Mouse (Mus musculus): ENCODE results near the gene Ptger2. TPM values are rescaled to one million over a fixed set of nuclear protein-coding genes. Genes with fewer than 3 reads are reported as not detected.
"Not testable (repeated sequence)": the region's sequence is repeated elsewhere in the genome, so short reads cannot be mapped to it uniquely, and the experiment has no call there.

Ptger2 gene
- 1.7 and 1.8 TPM in 2 replicates for polyA plus RNA-seq (2015; fragmentation: Nextera tagmentation; extraction: Ambion mirVana)

DNA sequence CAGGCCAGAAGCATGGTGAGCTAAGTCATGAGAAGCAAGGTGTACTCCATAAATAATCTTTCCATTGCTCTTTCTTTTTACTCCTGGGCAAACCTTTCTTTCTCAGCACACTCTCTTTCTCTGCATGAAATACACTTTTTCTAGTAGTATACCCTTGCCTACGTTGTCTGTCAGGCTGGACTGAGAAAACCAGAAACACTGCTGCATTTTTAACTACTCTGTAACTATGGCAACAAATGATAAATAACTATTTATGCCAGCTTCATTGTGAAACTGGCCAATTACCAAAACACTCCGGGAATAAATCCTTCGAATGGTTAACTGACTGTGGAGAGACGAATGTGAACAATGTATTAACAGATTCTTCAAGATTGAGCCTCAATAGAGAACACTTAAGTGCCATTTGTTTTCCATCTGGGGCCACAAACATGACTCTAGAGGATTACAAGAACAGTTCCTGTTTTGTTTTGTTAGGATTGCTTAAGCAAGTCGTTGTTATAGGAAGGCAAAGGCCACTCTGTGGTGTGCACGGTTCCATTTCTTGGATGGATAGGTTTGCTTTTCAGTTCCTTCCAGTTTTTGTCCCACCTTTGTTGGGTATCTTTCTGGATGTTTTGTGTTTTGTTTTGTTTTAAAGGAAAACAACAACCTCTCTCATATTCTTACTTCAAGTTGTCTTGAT lies at the start of gene Ptger2:
TSS of gene Ptger2 (plus strand) at position 522 of the 682 bp plus-strand sequence.
- 60% methylated on average over 6 of the region's 6 CpGs for WGBS

DNA sequence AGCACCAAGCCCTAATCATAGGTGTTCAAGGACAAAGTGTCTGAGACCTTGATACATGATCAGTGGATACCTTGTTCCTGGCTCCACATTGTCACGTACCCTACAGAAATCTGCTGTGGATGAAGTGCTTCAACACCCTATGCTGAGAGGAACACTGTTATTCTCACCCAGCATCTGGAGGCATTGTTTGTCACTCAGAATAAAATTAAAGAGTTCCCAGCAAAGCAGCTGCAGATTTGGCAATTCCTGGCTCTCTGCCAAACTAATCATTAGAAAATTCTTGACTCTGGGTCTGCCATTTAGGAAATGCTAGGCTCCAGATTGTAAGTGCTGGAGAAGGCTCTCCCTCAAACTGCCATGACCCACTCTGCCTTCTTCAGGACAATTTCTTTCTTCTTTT lies 27.2 kb upstream of the Ptger2 start:
- Histone ChIP-seq H3K9ac (no peak overlapping the region), H3K4me2 (no peak overlapping the region), H3K9me3 (no peaks in the 10 kb centered on the region), H3K4me1 (no peaks in the 10 kb centered on the region), H3K27ac (no peak overlapping the region), H3K27me3 (no peaks in the 10 kb centered on the region), H3K36me3 (no peaks in the 10 kb centered on the region), H3K4me3 (no peak overlapping the region)
- WGBS: 75% methylated on average over 1 of the region's 1 CpGs
- ATAC-seq (ENCODE audit: insufficient number of reproducible peaks, insufficient read depth, low FRiP score, low TSS enrichment, low read depth): no peak

More for the DNA sequence above, at the start of gene Ptger2:
- H3K9ac ChIP-seq: peak within 1 kb of the TSS; percentile 66
- H3K27me3 ChIP-seq: peaks cover 23% of the 10 kb centered on the region
- peak within 1 kb of the TSS; percentile 51 for H3K4me3 ChIP-seq
- not testable (repeated sequence) for H3K36me3 ChIP-seq; H3K27ac ChIP-seq; H3K9me3 ChIP-seq; ATAC-seq (ENCODE audit: insufficient number of reproducible peaks, insufficient read depth, low FRiP score, low TSS enrichment, low read depth)
- H3K4me2 ChIP-seq: peak within 1 kb of the TSS; percentile 85
- peaks cover 20% of the 10 kb centered on the region for H3K4me1 ChIP-seq

DNA sequence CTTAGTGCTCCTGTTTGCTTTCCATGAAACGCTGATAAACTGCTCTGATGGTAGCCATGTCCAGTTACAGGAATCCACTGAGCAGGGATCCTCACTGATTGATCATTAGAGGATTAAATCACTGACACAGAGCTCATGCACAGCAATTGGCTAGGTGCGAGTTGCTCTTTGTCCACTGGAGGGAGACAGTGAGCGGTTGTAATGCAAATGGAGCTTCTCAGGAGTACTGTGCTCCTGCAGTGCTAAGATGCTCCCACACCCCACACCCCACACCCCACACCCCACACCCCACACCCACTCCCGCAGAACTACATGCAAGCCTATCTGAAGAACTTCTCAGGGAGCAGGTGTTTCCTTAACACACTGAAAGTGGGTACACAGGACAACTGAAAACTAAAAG lies 10.7 kb upstream of the Ptger2 start:
- not testable (repeated sequence) for H3K27ac ChIP-seq; H3K4me3 ChIP-seq; H3K36me3 ChIP-seq; H3K4me1 ChIP-seq; H3K9ac ChIP-seq; ATAC-seq (ENCODE audit: insufficient number of reproducible peaks, insufficient read depth, low FRiP score, low TSS enrichment, low read depth); H3K27me3 ChIP-seq; H3K9me3 ChIP-seq; H3K4me2 ChIP-seq
- WGBS: 7% methylated on average over 4 of the region's 4 CpGs

DNA sequence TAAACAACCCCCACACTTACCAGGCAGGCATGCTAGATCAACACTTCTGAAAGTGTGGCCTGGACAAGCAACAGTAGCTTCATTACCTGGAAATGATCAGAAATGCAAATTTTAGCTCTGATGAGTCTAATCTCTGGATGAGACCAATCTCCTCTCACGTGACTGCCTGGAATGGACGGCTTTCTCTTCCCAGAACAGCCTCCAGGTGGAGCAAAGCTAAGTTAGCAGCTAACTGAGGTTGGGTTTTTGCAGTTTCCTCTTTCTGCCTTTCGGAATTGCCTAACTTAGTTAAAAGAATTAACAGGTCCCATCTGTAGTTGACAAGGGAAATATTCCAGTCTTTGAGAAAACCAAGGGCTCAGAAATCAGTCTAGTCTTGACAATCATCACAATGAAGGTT lies 8.1 kb upstream of the Ptger2 start:
- no peaks in the 10 kb centered on the region for H3K9me3 ChIP-seq
- ATAC-seq (ENCODE audit: insufficient number of reproducible peaks, insufficient read depth, low FRiP score, low TSS enrichment, low read depth): no peak
- H3K4me1 ChIP-seq: no peaks in the 10 kb centered on the region
- no peak overlapping the region for H3K27ac ChIP-seq
- H3K27me3 ChIP-seq: no peaks in the 10 kb centered on the region
- H3K9ac ChIP-seq: no peak overlapping the region
- no peaks in the 10 kb centered on the region for H3K36me3 ChIP-seq
- no peak overlapping the region for H3K4me2 ChIP-seq
- WGBS: 27% methylated on average over 3 of the region's 3 CpGs
- no peak overlapping the region for H3K4me3 ChIP-seq

DNA sequence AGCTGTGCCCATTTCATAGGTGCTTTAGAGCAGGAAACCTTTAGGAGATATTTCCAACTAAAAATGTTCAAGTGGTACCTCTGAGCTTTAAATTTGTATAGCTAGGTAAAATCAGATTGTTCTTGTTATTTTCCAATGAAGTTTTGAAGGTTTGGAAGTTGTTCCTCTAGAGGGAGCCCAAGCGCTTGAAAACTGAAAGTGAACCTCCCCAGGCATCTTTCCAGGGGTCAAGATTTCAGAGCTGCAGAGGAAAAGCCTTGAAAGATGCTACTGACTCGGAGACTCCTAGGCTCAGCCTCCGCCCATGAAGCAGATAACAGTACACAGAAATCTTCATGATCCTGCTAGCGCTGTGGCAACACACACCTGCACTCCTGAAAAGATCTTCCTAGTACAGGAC lies 6.5 kb upstream of the Ptger2 start:
- H3K4me2 ChIP-seq: no peak overlapping the region

DNA sequence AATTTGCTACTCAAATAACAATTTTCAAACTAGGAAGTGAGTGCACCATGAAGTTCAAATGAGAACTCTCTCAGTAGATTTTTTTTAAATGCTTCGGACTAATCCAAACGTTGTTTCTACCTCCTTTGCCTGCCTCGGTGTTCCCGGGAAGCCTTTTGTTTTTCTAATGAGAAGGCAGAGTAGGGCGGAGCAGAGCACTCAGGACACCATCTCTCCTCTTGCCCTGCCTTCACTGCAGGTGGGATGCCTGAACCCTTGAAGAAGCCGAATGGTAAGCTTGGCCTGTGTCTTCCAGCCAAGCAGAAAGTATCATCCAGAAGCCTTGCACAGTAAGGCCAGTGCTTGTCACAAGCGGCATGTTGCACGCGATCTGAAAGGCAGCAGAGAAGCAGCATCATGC lies 3.9 kb upstream of the Ptger2 start:
- Histone ChIP-seq H3K4me1 (peaks cover 8% of the 10 kb centered on the region), H3K9ac (no peak overlapping the region), H3K9me3 (no peaks in the 10 kb centered on the region), H3K27me3 (peaks cover 8% of the 10 kb centered on the region), H3K27ac (no peak overlapping the region), H3K4me2 (no peak overlapping the region), H3K4me3 (no peak overlapping the region), H3K36me3 (no peaks in the 10 kb centered on the region)
- no peak for ATAC-seq (ENCODE audit: insufficient number of reproducible peaks, insufficient read depth, low FRiP score, low TSS enrichment, low read depth)
- 38% methylated on average over 9 of the region's 9 CpGs for WGBS

More for the DNA sequence above, 6.5 kb upstream of the Ptger2 start:
- no peak overlapping the region for H3K9ac ChIP-seq
- no peaks in the 10 kb centered on the region for H3K36me3 ChIP-seq
- no peaks in the 10 kb centered on the region; the same call in 1 of the 2 replicates for H3K27me3 ChIP-seq
- H3K4me3 ChIP-seq: no peak overlapping the region
- 8% methylated on average over 4 of the region's 4 CpGs for WGBS
- ATAC-seq (ENCODE audit: insufficient number of reproducible peaks, insufficient read depth, low FRiP score, low TSS enrichment, low read depth): no peak
- H3K4me1 ChIP-seq: no peaks in the 10 kb centered on the region
- H3K27ac ChIP-seq: no peak overlapping the region
- H3K9me3 ChIP-seq: no peaks in the 10 kb centered on the region

DNA sequence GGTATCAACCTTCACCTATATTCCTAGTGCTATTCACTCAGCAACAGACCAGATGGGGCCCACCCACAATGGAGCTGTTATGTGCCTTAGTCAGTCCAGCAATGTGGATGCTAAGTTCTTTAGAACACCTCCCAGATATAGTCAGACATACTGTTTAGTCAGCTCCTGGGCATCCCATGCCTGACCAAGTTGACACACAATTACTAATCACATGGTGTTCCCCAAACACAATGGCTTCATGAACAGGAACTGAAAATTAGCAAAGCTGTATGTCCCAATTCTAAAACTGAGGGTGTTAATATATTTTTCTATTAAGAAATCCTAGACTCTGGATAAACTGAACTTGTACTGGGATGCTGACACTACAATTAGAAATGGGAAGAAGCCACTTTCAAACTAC lies 1.7 kb upstream of the Ptger2 start:
- ATAC-seq (ENCODE audit: insufficient number of reproducible peaks, insufficient read depth, low FRiP score, low TSS enrichment, low read depth): no peak
- Histone ChIP-seq H3K9me3 (no peaks in the 10 kb centered on the region), H3K36me3 (no peaks in the 10 kb centered on the region), H3K4me3 (no peak overlapping the region), H3K27ac (no peak overlapping the region), H3K27me3 (peaks cover 23% of the 10 kb centered on the region), H3K4me1 (peaks cover 15% of the 10 kb centered on the region), H3K4me2 (no peak overlapping the region), H3K9ac (no peak overlapping the region)

DNA sequence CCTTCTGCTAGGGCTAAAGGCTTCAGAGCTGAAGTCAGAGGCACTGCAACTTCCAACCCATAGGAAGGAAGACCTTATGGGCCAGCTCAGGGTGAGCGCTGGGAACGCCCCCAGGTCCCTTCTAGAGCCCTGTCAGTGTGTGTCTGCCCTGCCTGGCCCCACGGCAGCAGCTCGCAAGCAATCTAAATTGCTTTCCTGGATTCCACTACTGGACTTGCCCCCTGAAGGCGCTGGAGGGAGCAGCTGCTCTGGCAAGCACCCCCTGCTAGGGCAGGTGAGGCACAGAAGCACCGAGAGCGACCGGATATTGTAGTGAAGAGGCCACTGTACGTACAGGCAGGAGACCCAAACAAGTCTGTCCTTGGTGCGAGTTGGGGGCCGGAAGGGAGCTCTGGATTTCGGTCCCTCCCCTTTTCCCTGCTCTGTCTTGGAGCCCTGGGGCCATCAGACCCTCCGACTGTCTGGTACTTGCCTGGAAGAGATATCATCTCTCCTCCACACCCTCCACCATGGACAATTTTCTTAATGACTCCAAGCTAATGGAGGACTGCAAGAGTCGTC lies 541 bp downstream of the Ptger2 start:
- H3K4me2 ChIP-seq: peak overlapping the region; percentile 85
- peak overlapping the region; percentile 66 for H3K9ac ChIP-seq
- no peak overlapping the region for H3K27ac ChIP-seq
- 3% methylated on average over 14 of the region's 14 CpGs for WGBS
- no peaks in the 10 kb centered on the region for H3K36me3 ChIP-seq
- ATAC-seq (ENCODE audit: insufficient number of reproducible peaks, insufficient read depth, low FRiP score, low TSS enrichment, low read depth): 0 out of 2 replicates have a peak, but pooled peaks have one; percentile 48
- no peaks in the 10 kb centered on the region for H3K9me3 ChIP-seq
- H3K4me3 ChIP-seq: peak overlapping the region; percentile 51
- H3K27me3 ChIP-seq: peaks cover 23% of the 10 kb centered on the region
- peaks cover 20% of the 10 kb centered on the region for H3K4me1 ChIP-seq

DNA sequence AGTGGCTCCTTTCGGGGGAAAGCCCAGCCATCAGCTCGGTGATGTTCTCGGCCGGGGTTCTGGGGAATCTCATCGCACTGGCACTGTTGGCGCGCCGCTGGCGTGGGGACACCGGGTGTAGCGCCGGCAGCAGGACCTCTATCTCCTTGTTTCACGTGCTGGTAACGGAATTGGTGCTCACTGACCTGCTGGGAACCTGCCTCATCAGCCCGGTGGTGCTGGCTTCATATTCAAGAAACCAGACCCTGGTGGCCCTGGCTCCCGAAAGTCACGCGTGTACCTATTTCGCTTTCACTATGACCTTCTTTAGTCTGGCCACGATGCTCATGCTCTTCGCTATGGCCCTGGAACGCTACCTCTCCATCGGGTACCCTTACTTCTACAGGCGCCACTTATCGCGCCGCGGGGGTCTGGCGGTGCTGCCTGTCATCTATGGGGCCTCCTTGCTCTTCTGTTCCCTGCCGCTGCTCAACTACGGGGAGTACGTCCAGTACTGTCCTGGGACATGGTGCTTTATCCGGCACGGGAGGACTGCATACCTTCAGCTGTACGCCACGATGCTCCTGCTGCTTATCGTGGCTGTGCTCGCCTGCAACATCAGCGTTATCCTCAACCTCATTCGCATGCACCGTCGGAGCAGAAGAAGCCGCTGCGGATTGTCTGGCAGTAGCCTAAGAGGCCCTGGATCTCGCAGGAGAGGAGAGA lies 1.2 kb downstream of the Ptger2 start:
- no peak overlapping the region for H3K27ac ChIP-seq
- no peaks in the 10 kb centered on the region for H3K36me3 ChIP-seq
- H3K4me3 ChIP-seq: peak overlapping the region; percentile 51
- H3K27me3 ChIP-seq: peaks cover 23% of the 10 kb centered on the region
- no peak for ATAC-seq (ENCODE audit: insufficient number of reproducible peaks, insufficient read depth, low FRiP score, low TSS enrichment, low read depth)
- peaks cover 20% of the 10 kb centered on the region for H3K4me1 ChIP-seq
- peak overlapping the region; percentile 85 for H3K4me2 ChIP-seq
- H3K9me3 ChIP-seq: no peaks in the 10 kb centered on the region
- 2% methylated on average over 45 of the region's 45 CpGs for WGBS
- H3K9ac ChIP-seq: peak overlapping the region; percentile 66

DNA sequence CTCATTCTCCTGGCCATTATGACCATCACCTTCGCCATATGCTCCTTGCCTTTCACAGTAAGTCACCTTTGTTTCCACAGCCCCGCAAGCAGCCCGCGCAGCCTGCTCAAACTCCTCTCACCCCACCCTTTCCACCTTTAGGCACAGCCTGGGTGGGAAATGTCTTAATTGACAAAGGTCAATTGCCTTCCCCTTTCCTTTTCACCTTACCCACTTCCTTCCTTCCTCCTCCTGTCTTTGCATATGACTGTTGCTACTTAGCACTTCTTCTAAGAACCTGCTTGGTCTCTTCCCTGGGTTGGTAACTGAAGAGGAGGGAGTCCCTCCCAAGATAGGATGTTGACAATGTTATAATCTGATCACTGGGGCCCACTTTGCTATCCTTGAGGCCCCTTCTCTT lies 1.8 kb downstream of the Ptger2 start:
- H3K27ac ChIP-seq: no peak overlapping the region
- 36% methylated on average over 4 of the region's 4 CpGs for WGBS
- peaks cover 20% of the 10 kb centered on the region for H3K4me1 ChIP-seq
- peak overlapping the region; percentile 51 for H3K4me3 ChIP-seq
- H3K36me3 ChIP-seq: no peaks in the 10 kb centered on the region
- H3K27me3 ChIP-seq: peaks cover 23% of the 10 kb centered on the region
- H3K9me3 ChIP-seq: no peaks in the 10 kb centered on the region
- H3K4me2 ChIP-seq: peak overlapping the region; percentile 85
- peak overlapping the region; percentile 66 for H3K9ac ChIP-seq
- ATAC-seq (ENCODE audit: insufficient number of reproducible peaks, insufficient read depth, low FRiP score, low TSS enrichment, low read depth): no peak

DNA sequence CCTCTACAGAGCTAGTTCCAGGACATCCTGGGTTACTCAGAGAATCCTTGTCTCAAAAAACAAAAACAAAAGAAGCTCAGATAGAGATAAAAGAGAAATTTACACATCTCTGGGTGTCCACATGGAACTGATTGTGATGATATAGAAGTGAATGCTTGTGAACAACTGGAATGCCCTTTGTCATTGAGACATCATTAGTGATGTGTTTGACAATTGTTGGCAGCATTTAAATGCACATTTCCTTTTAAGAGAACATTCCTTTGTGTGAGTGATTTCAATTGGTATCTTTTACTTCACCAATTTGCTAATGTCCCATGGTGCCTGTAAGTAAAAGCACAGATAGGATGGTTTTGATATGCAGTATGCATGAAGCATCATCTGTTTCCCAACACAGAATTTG lies 6.3 kb downstream of the Ptger2 start:
- Histone ChIP-seq H3K4me3 (no peak overlapping the region), H3K9me3 (no peaks in the 10 kb centered on the region), H3K27me3 (peaks cover 14% of the 10 kb centered on the region), H3K9ac (no peak overlapping the region), H3K36me3 (no peaks in the 10 kb centered on the region), H3K27ac (no peak overlapping the region), H3K4me1 (peaks cover 10% of the 10 kb centered on the region; the same call in 1 of the 2 replicates), H3K4me2 (no peak overlapping the region)
- no peak for ATAC-seq (ENCODE audit: insufficient number of reproducible peaks, insufficient read depth, low FRiP score, low TSS enrichment, low read depth)
